Mouse (Mus musculus) spleen, adult 2 months (tissue): ENCODE measurements around the gene Rnf103.

ENCODE experiments used
- CTCF ChIP-seq: fragments of 200-500 bp; IDR thresholded peaks from 2 replicates; pipeline ENCODE4 v1.5.1; 2011; ENCODE audit warnings: mild to moderate bottlenecking, inconsistent platforms; ENCODE audit not compliant: insufficient read depth, insufficient read length, insufficient replicate concordance; ENCODE audit errors: extremely low read depth
- POLR2A ChIP-seq: fragments of 200-500 bp; IDR thresholded peaks from 2 replicates; pipeline ENCODE4 v1.6.1; 2011; ENCODE audit warnings: low read depth, low read length, inconsistent platforms

GRCm38 (mm10) chr6:71494341-71495020 is 787 bp downstream of the Rnf103 start:
- TF ChIP-seq CTCF (no peak), POLR2A (no peak)
